17 mouse cellular contexts compared by ENCODE assay signal in genomic region chr1:171553359-171554341, GRCm38 (mm10). TPM values are rescaled to one million over a fixed set of nuclear protein-coding genes. Genes with fewer than 3 reads are reported as not detected.
DNase-seq lines count a peak whose midpoint lies in the region; ATAC-seq and TF ChIP-seq lines count a peak whose summit lies in the region.
"Had no signal": no experiment of that assay in that cellular context is flagged by ENCODE, and none has a peak within 500 bp of the region (broad histone marks: within the 10 kb centered on the region; RNA-seq: fewer than 3 reads in every experiment).

No protein-coding gene starts in this region.

- peaks cover 12% of the 10 kb centered on the region; the same call in 1 of the 2 replicates for H3K4me1 ChIP-seq in heart, postnatal 0 days (ENCODE audit: control insufficient read depth, insufficient read depth)
- no peaks in the 10 kb centered on the region for H3K4me1 ChIP-seq in midbrain, embryonic 16.5 days (ENCODE audit: control insufficient read depth, insufficient read depth, low read length)
- no peaks in the 10 kb centered on the region for H3K4me1 ChIP-seq in kidney, adult 2 months (ENCODE audit: control insufficient read depth, insufficient read depth, low read length)
- H3K4me1 ChIP-seq in embryonic facial prominence, embryonic 10.5 days: no peaks in the 10 kb centered on the region
- H3K4me1 ChIP-seq: limb, embryonic 10.5 days; liver, embryonic 15.5 days had no signal

- TF ChIP-seq POLR2A in brain, embryonic 14.5 days (IDR thresholded peaks at IDR 0.05; ENCODE audit: borderline replicate concordance, extremely low read depth, insufficient read depth, insufficient read length, poor library complexity, severe bottlenecking): no peak
- no peak for TF ChIP-seq POLR2A in kidney, adult 2 months (IDR thresholded peaks at IDR 0.05; ENCODE audit: low read depth, low read length)

- H3K36me3 ChIP-seq in heart, postnatal 0 days (replicated peaks; ENCODE audit: control insufficient read depth, insufficient read depth, low read length): no peaks in the 10 kb centered on the region
- H3K36me3 ChIP-seq in midbrain, embryonic 16.5 days (ENCODE audit: control insufficient read depth, insufficient read depth, low read length): no peaks in the 10 kb centered on the region
- H3K36me3 ChIP-seq in kidney, adult 2 months (ENCODE audit: control insufficient read depth, insufficient read depth, low read length): no peaks in the 10 kb centered on the region
- H3K36me3 ChIP-seq in embryonic facial prominence, embryonic 10.5 days (replicated peaks): no peaks in the 10 kb centered on the region
- H3K36me3 ChIP-seq: hindbrain, embryonic 13.5 days; limb, embryonic 10.5 days; liver, embryonic 15.5 days had no signal

- H3K9ac ChIP-seq in heart, postnatal 0 days (replicated peaks; ENCODE audit: low read depth, low read length): no peak overlapping the region
- no peak overlapping the region for H3K9ac ChIP-seq in midbrain, embryonic 16.5 days (ENCODE audit: low read depth, low read length)
- H3K9ac ChIP-seq: hindbrain, embryonic 13.5 days; liver, embryonic 15.5 days had no signal

- H3K27me3 ChIP-seq in heart, postnatal 0 days (ENCODE audit: control insufficient read depth, insufficient read depth, low read length): no peaks in the 10 kb centered on the region
- no peaks in the 10 kb centered on the region for H3K27me3 ChIP-seq in midbrain, embryonic 16.5 days (ENCODE audit: control insufficient read depth, insufficient read depth, low read depth, low read length)
- no peaks in the 10 kb centered on the region for H3K27me3 ChIP-seq in kidney, adult 2 months (replicated peaks; ENCODE audit: control insufficient read depth, insufficient read depth, low read length)
- H3K27me3 ChIP-seq in embryonic facial prominence, embryonic 10.5 days (replicated peaks; ENCODE audit: low read depth, poor library complexity, severe bottlenecking): no peaks in the 10 kb centered on the region
- H3K27me3 ChIP-seq: hindbrain, embryonic 13.5 days; liver, embryonic 15.5 days had no signal

- intact Hi-C loops in heart, postnatal 36 days (cut with DNase I): no loop called here

- no peak for TF ChIP-seq EP300 in heart, postnatal 0 days (IDR thresholded peaks at IDR 0.05; ENCODE audit: low read depth)

- H3K4me2 ChIP-seq in heart, postnatal 0 days (ENCODE audit: low read depth, low read length): no peak overlapping the region
- H3K4me2 ChIP-seq in midbrain, embryonic 16.5 days (ENCODE audit: low read length): no peak overlapping the region
- H3K4me2 ChIP-seq: hindbrain, embryonic 13.5 days; liver, embryonic 15.5 days had no signal

- no peak for TF ChIP-seq CTCF in heart, postnatal 0 days (IDR thresholded peaks at IDR 0.05; ENCODE audit: low read depth)
- no peak for TF ChIP-seq CTCF in brain, embryonic 14.5 days (IDR thresholded peaks at IDR 0.05; ENCODE audit: borderline replicate concordance, extremely low read depth, insufficient read depth, insufficient read length)
- no peak for TF ChIP-seq CTCF in kidney, adult 2 months (conservative IDR thresholded peaks at IDR 0.05; ENCODE audit: insufficient read depth, insufficient read length, low read depth, low read length)

- 0 out of 2 replicates have a peak, but pooled peaks cover 3% of the 10 kb centered on the region for H3K9me3 ChIP-seq in heart, postnatal 0 days (replicated peaks; ENCODE audit: control insufficient read depth, low read length)
- H3K9me3 ChIP-seq in midbrain, embryonic 16.5 days (replicated peaks; ENCODE audit: control insufficient read depth, low read length, poor library complexity, severe bottlenecking): no peaks in the 10 kb centered on the region
- H3K9me3 ChIP-seq in embryonic facial prominence, embryonic 10.5 days: peaks cover 4% of the 10 kb centered on the region; the same call in 1 of the 2 replicates
- H3K9me3 ChIP-seq: hindbrain, embryonic 13.5 days; limb, embryonic 10.5 days; liver, embryonic 15.5 days had no signal

- peak overlapping the region; percentile 80 for H3K27ac ChIP-seq in heart, postnatal 0 days (ENCODE audit: low read depth)
- no peak overlapping the region for H3K27ac ChIP-seq in midbrain, embryonic 16.5 days (ENCODE audit: low read length)
- no peak overlapping the region for H3K27ac ChIP-seq in kidney, adult 2 months (ENCODE audit: insufficient read depth, low read depth, low read length)
- H3K27ac ChIP-seq in embryonic facial prominence, embryonic 10.5 days (replicated peaks): no peak overlapping the region
- H3K27ac ChIP-seq: hindbrain, embryonic 13.5 days; limb, embryonic 10.5 days; liver, embryonic 15.5 days had no signal

- peak; percentile 2 for DNase-seq in embryo, embryonic 9.5 days (ENCODE audit: extremely low spot score)
- no peak for DNase-seq in embryo, embryonic 10.5 days (ENCODE audit: low spot score)
- peak; percentile 66 for DNase-seq in heart, postnatal 0 days (ENCODE audit: low spot score)
- DNase-seq in heart, postnatal 36 days: no peak
- peak; percentile 14 for DNase-seq in brain, embryonic 14.5 days (ENCODE audit: low read depth)
- DNase-seq in kidney, adult 2 months: no peak
- no peak for DNase-seq in embryonic facial prominence, embryonic 10.5 days (ENCODE audit: low spot score)
- DNase-seq: cerebellum, postnatal 10 days; kidney, postnatal 10 days; right cerebral cortex, postnatal 25 days had no signal

- H3K4me3 ChIP-seq in heart, postnatal 0 days (ENCODE audit: low read depth, low read length): no peak overlapping the region
- H3K4me3 ChIP-seq in midbrain, embryonic 16.5 days (ENCODE audit: low read depth, low read length): no peak overlapping the region
- H3K4me3 ChIP-seq in kidney, adult 2 months (ENCODE audit: insufficient read depth, low read depth, low read length): no peak overlapping the region
- no peak overlapping the region for H3K4me3 ChIP-seq in embryonic facial prominence, embryonic 10.5 days
- H3K4me3 ChIP-seq: hindbrain, embryonic 13.5 days; limb, embryonic 10.5 days; liver, embryonic 15.5 days had no signal

- WGBS in heart, postnatal 0 days: 66% methylated on average over 11 of the region's 11 CpGs
- 82% methylated on average over 11 of the region's 11 CpGs for WGBS in midbrain, embryonic 16.5 days
- 76% methylated on average over 11 of the region's 11 CpGs for WGBS in kidney, adult 2 months
- 91% methylated on average over 11 of the region's 11 CpGs for WGBS in embryonic facial prominence, embryonic 10.5 days

- ATAC-seq in heart, postnatal 0 days (ENCODE audit: insufficient read depth, low read depth): peak; percentile 85
- ATAC-seq in midbrain, embryonic 16.5 days: peak; percentile 62; the same call in 1 of the 2 replicates

RNA-seq across cellular contexts. Expression of gene Cd244a, which starts 5.3 kb away (rescaled TPM):
- total RNA-seq in heart, postnatal 0 days (2014; rRNA removed; ENCODE audit: low replicate concordance): 1.0 and 4.0 TPM in 2 replicates
- polyA plus RNA-seq in heart, postnatal 0 days (2015; fragmentation: Nextera tagmentation; extraction: Ambion mirVana): 0.16 and 0.33 TPM in 2 replicates
- total RNA-seq in heart, postnatal 36 days (2021): under 1 TPM; 0.38 to 0.50 TPM
- not detected in 2 replicates for polyA plus RNA-seq in brain, embryonic 14.5 days (2012; rRNA removed)
- polyA plus RNA-seq in midbrain, embryonic 16.5 days (2015; fragmentation: Nextera tagmentation; extraction: Ambion mirVana): not detected in 2 replicates
- polyA plus RNA-seq in kidney, adult 2 months (2012; rRNA removed): 0.11 and 0.53 TPM in 2 replicates
- 0.19 TPM in 1 of 2 replicates, not detected in the other for polyA plus RNA-seq in embryonic facial prominence, embryonic 10.5 days (2016; fragmentation: Nextera tagmentation; extraction: Ambion mirVana)
- total RNA-seq: ES-E14; layer of hippocampus, postnatal 14 days had no signal
- polyA plus RNA-seq: limb, embryonic 10.5 days had no signal

RNA-seq across cellular contexts. Expression of gene Itln1, which starts 18.6 kb away (rescaled TPM):
- total RNA-seq in heart, postnatal 0 days (2014; rRNA removed; ENCODE audit: low replicate concordance): not detected in 2 replicates
- not detected in 2 replicates for polyA plus RNA-seq in heart, postnatal 0 days (2015; fragmentation: Nextera tagmentation; extraction: Ambion mirVana)
- not detected for total RNA-seq in heart, postnatal 36 days (2021)
- 0.08 TPM in 1 of 2 replicates, not detected in the other for polyA plus RNA-seq in brain, embryonic 14.5 days (2012; rRNA removed)
- not detected in 2 replicates for polyA plus RNA-seq in midbrain, embryonic 16.5 days (2015; fragmentation: Nextera tagmentation; extraction: Ambion mirVana)
- polyA plus RNA-seq in kidney, adult 2 months (2012; rRNA removed): not detected in 2 replicates
- polyA plus RNA-seq in embryonic facial prominence, embryonic 10.5 days (2016; fragmentation: Nextera tagmentation; extraction: Ambion mirVana): not detected in 2 replicates
- total RNA-seq: ES-E14; layer of hippocampus, postnatal 14 days had no signal
- polyA plus RNA-seq: embryonic facial prominence, embryonic 14.5 days; hindbrain, embryonic 13.5 days; limb, embryonic 10.5 days; liver, embryonic 15.5 days had no signal

RNA-seq across cellular contexts. Expression of gene Alyref2, which starts 50.4 kb away (rescaled TPM):
- total RNA-seq in heart, postnatal 0 days (2014; rRNA removed; ENCODE audit: low replicate concordance): 8.0 and 10.0 TPM in 2 replicates
- 13.5 and 14.6 TPM in 2 replicates for polyA plus RNA-seq in heart, postnatal 0 days (2015; fragmentation: Nextera tagmentation; extraction: Ambion mirVana)
- 1 to 10 TPM; 2.1 to 3.3 TPM for total RNA-seq in heart, postnatal 36 days (2021)
- polyA plus RNA-seq in brain, embryonic 14.5 days (2012; rRNA removed): 15.8 and 17.8 TPM in 2 replicates
- polyA plus RNA-seq in midbrain, embryonic 16.5 days (2015; fragmentation: Nextera tagmentation; extraction: Ambion mirVana): 34.8 and 35.9 TPM in 2 replicates
- 3.2 and 3.3 TPM in 2 replicates for polyA plus RNA-seq in kidney, adult 2 months (2012; rRNA removed)
- polyA plus RNA-seq in embryonic facial prominence, embryonic 10.5 days (2016; fragmentation: Nextera tagmentation; extraction: Ambion mirVana): 7.4 and 9.3 TPM in 2 replicates

RNA-seq across cellular contexts. Expression of gene Ly9, which starts 53.6 kb away (rescaled TPM):
- total RNA-seq in heart, postnatal 0 days (2014; rRNA removed; ENCODE audit: low replicate concordance): 0.31 TPM in 1 of 2 replicates, not detected in the other
- polyA plus RNA-seq in heart, postnatal 0 days (2015; fragmentation: Nextera tagmentation; extraction: Ambion mirVana): 0.18 and 0.21 TPM in 2 replicates
- under 1 TPM; 0.19 to 0.38 TPM for total RNA-seq in heart, postnatal 36 days (2021)
- 0.08 and 0.19 TPM in 2 replicates for polyA plus RNA-seq in brain, embryonic 14.5 days (2012; rRNA removed)
- polyA plus RNA-seq in midbrain, embryonic 16.5 days (2015; fragmentation: Nextera tagmentation; extraction: Ambion mirVana): 0.11 and 0.14 TPM in 2 replicates
- 0.54 and 2.2 TPM in 2 replicates for polyA plus RNA-seq in kidney, adult 2 months (2012; rRNA removed)
- polyA plus RNA-seq in embryonic facial prominence, embryonic 10.5 days (2016; fragmentation: Nextera tagmentation; extraction: Ambion mirVana): 0.06 and 0.07 TPM in 2 replicates
- total RNA-seq: layer of hippocampus, postnatal 14 days had no signal
- polyA plus RNA-seq: limb, embryonic 10.5 days had no signal

Comparison
In these comparisons a context has a peak if more than half of its experiments do, and no peak if none do; other contexts are left out.
1. DNase-seq: peak in embryo, embryonic 9.5 days (single experiment), heart, postnatal 0 days (single experiment) and brain, embryonic 14.5 days (single experiment); none in embryo, embryonic 10.5 days (single experiment), heart, postnatal 36 days (0 of 2), kidney, adult 2 months (single experiment) and embryonic facial prominence, embryonic 10.5 days (single experiment).